Mouse (Mus musculus): ENCODE data around the gene Fam181a.

DNA sequence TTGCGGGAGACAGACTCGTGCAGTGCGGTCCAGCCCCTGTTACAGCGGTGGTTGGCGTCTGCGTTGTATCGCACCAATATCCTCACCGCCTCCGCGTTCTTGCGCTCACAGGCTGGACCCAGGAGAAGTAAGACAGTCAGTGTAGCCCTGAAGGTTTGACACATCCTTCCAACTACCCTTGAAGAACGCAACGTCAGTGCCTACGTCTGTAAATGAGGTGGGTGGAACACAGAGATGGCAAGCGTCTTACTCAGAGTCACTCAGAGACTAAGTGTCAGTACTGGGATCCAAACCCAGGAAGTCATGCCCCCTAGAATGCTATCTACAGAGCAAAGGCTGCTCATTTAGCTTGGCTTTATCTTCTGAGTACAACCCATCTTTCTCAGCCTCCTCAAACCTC is 22.7 kb downstream of the Fam181a start:
- TF ChIP-seq POLR2A (IDR thresholded peaks at IDR 0.05; ENCODE audit: low read depth, low read length), result no peak
- no peak for TF ChIP-seq CTCF (IDR thresholded peaks at IDR 0.05; ENCODE audit: extremely low read depth, insufficient read length, insufficient replicate concordance, low read depth, low read length)
